Mouse (Mus musculus) neutrophil, adult 5-6 weeks (primary cell): ENCODE data around the gene Dtx4. TPM values are rescaled to one million over a fixed set of nuclear protein-coding genes. Genes with fewer than 3 reads are reported as not detected.
A peak's percentile ranks its signal among the peaks of the same experiment; 100 is the strongest.

Experiments used
- ATAC-seq: fragments of 151-379, 151-347 bp; 2 replicates; pipeline ENCODE4 v1.8.0; 2017; ENCODE audit warnings: mild to moderate bottlenecking, moderate TSS enrichment; ENCODE audit not compliant: insufficient number of reproducible peaks, poor library complexity, low FRiP score, severe bottlenecking; ENCODE audit errors: extremely low read depth
- total RNA-seq: library from RNA; stranded (forward); fragments of 200-1000 nt; gene quantifications from 2 replicates; pipeline ENCODE4 v1.2.3, GENCODE M21; 2017

The Dtx4 gene
- total RNA-seq, 1 experiment from 2014 or later, result 10.5 TPM

- ATAC-seq, result no peak
Measured at GRCm38 (mm10) chr19:12473951-12474350, 27.3 kb downstream of the Dtx4 start.

- no peak for ATAC-seq
Measured at GRCm38 (mm10) chr19:12473201-12473641, 28.0 kb downstream of the Dtx4 start.

- ATAC-seq, result no peak
Measured at GRCm38 (mm10) chr19:12472381-12472976, 28.8 kb downstream of the Dtx4 start.

- ATAC-seq, result peak; percentile 17; the same call in 1 of the 2 replicates
Measured at GRCm38 (mm10) chr19:12471866-12472265, 29.4 kb downstream of the Dtx4 start.

- peak; percentile 34; the same call in 1 of the 2 replicates for ATAC-seq
Measured at GRCm38 (mm10) chr19:12467436-12467835, 33.8 kb downstream of the Dtx4 start.

- peak; percentile 87 for ATAC-seq
Measured at GRCm38 (mm10) chr19:12466204-12466603, 35.0 kb downstream of the Dtx4 start.

- no peak for ATAC-seq
Measured at GRCm38 (mm10) chr19:12465530-12466144, 35.6 kb downstream of the Dtx4 start.

GRCm38 (mm10) chr19:12464674-12465073 lies 36.6 kb downstream of the Dtx4 start:
- ATAC-seq, result no peak

GRCm38 (mm10) chr19:12464127-12464526 lies 37.1 kb downstream of the Dtx4 start:
- ATAC-seq, result peak; percentile 51

GRCm38 (mm10) chr19:12463722-12464035 lies 37.6 kb downstream of the Dtx4 start:
- ATAC-seq, result peak; percentile 19; the same call in 1 of the 2 replicates

GRCm38 (mm10) chr19:12462851-12463721 lies 38.2 kb downstream of the Dtx4 start:
- ATAC-seq, result no peak

GRCm38 (mm10) chr19:12460282-12461249 lies 40.7 kb downstream of the Dtx4 start, which contains the start of gene Mpeg1:
Gene Mpeg1 (plus strand): TSS chr19:12460779.
- ATAC-seq, result peak; percentile 7; the same call in 1 of the 2 replicates

- ATAC-seq, result no peak
Measured at GRCm38 (mm10) chr19:12459516-12459915, 41.7 kb downstream of the Dtx4 start.

- peak; percentile 86 for ATAC-seq
Measured at GRCm38 (mm10) chr19:12457401-12458066, 43.7 kb downstream of the Dtx4 start.

- peak; percentile 63; the same call in 1 of the 2 replicates for ATAC-seq
Measured at GRCm38 (mm10) chr19:12445014-12445413, 56.2 kb downstream of the Dtx4 start.

- ATAC-seq, result peak; percentile 9; the same call in 1 of the 2 replicates
Measured at GRCm38 (mm10) chr19:12442560-12442959, 58.7 kb downstream of the Dtx4 start.

- ATAC-seq, result peak; percentile 54; the same call in 1 of the 2 replicates
Measured at GRCm38 (mm10) chr19:12440103-12440725, 61.0 kb downstream of the Dtx4 start.

GRCm38 (mm10) chr19:12439581-12439980 lies 61.7 kb downstream of the Dtx4 start:
- no peak for ATAC-seq
